Mouse (Mus musculus) heart, postnatal 14 days (tissue): ENCODE results near the gene Gm7030. TPM values are rescaled to one million over a fixed set of nuclear protein-coding genes. Genes with fewer than 3 reads are reported as not detected.
"Not testable (repeated sequence)": the region's sequence is repeated elsewhere in the genome, so short reads cannot be mapped to it uniquely, and the experiment has no call there.

Source experiments
- DNase-seq, 2 experiments: peaks; one replicate each; pipeline ENCODE4 v3.0.0; 2021 to 2022
- intact Hi-C: fragments of 180-260 bp; cut with DNase I; formaldehyde crosslinking; loops from one replicate; pipeline ENCODE4 v1.15.1; 2025
- total RNA-seq, 2 experiments: library from RNA; stranded (reverse); gene quantifications; 2 replicates each; pipeline ENCODE4 v1.2.3; 2021

The Gm7030 gene
- total RNA-seq, 2 experiments from 2014 or later, result not detected

- intact Hi-C loops, result loop anchor here (10.0 kb wide), 1 partner anchor 72 kb away; no protein-coding TSS in a partner anchor
- DNase-seq, result not testable (repeated sequence)
Measured at GRCm38 (mm10) chr17:36136299-36136848, 7.1 kb upstream of the Gm7030 start.

- DNase-seq, result not testable (repeated sequence)
- intact Hi-C loops, result loop anchor here (10.0 kb wide), 1 partner anchor 71 kb away; no protein-coding TSS in a partner anchor
Measured at GRCm38 (mm10) chr17:36135421-36136231, 6.4 kb upstream of the Gm7030 start.

GRCm38 (mm10) chr17:36131516-36132265 lies 2.5 kb upstream of the Gm7030 start:
- no peak for DNase-seq
- intact Hi-C loops, result loop anchor here (10.0 kb wide), 1 partner anchor 67 kb away; no protein-coding TSS in a partner anchor

- DNase-seq, intact Hi-C loops: not testable (repeated sequence)
Measured at GRCm38 (mm10) chr17:36128525-36128924, 700 bp downstream of the Gm7030 start.

- intact Hi-C loops, DNase-seq: not testable (repeated sequence)
Measured at GRCm38 (mm10) chr17:36124111-36124510, 5.1 kb downstream of the Gm7030 start.

- DNase-seq, result peak; percentile 37 to 46
- intact Hi-C loops, result not testable (repeated sequence)
Measured at GRCm38 (mm10) chr17:36121352-36122020, 7.7 kb downstream of the Gm7030 start, which contains the start of gene Gm19684. Gm19684 (plus strand) TSS chr17:36121678.

- DNase-seq, intact Hi-C loops: not testable (repeated sequence)
Measured at GRCm38 (mm10) chr17:36120839-36121238, 8.4 kb downstream of the Gm7030 start.

GRCm38 (mm10) chr17:36116545-36116944 lies 12.7 kb downstream of the Gm7030 start:
- DNase-seq, intact Hi-C loops: not testable (repeated sequence)

- DNase-seq, result peak in 1 of 2 experiments; percentile 34
- intact Hi-C loops, result loop anchor here (2.0 to 5.0 kb wide), 2 partner anchors 117 to 177 kb away; no protein-coding TSS in a partner anchor
Measured at GRCm38 (mm10) chr17:36113979-36114593, 15.1 kb downstream of the Gm7030 start.

GRCm38 (mm10) chr17:36111510-36111868 lies 17.7 kb downstream of the Gm7030 start:
- intact Hi-C loops, result loop anchor here (5.0 kb wide), 1 partner anchor 174 kb away; no protein-coding TSS in a partner anchor
- DNase-seq, result peak in 1 of 2 experiments; percentile 23

- DNase-seq, result peak in 1 of 2 experiments; percentile 11
- intact Hi-C loops, result loop anchor here (5.0 kb wide), 1 partner anchor 174 kb away; no protein-coding TSS in a partner anchor
Measured at GRCm38 (mm10) chr17:36110641-36111509, 18.4 kb downstream of the Gm7030 start.

- intact Hi-C loops, result loop anchor here (5.0 kb wide), 1 partner anchor 173 kb away; no protein-coding TSS in a partner anchor
- DNase-seq, result not testable (repeated sequence)
Measured at GRCm38 (mm10) chr17:36110129-36110528, 19.1 kb downstream of the Gm7030 start.

- intact Hi-C loops, DNase-seq: not testable (repeated sequence)
Measured at GRCm38 (mm10) chr17:36102091-36102490, 27.1 kb downstream of the Gm7030 start.

GRCm38 (mm10) chr17:36099603-36100002 lies 29.6 kb downstream of the Gm7030 start:
- DNase-seq, intact Hi-C loops: not testable (repeated sequence)

GRCm38 (mm10) chr17:36093936-36094335 lies 35.3 kb downstream of the Gm7030 start:
- intact Hi-C loops, result no loop called here
- no peak for DNase-seq

GRCm38 (mm10) chr17:36092520-36092919 lies 36.7 kb downstream of the Gm7030 start:
- intact Hi-C loops, DNase-seq: not testable (repeated sequence)

- DNase-seq, intact Hi-C loops: not testable (repeated sequence)
Measured at GRCm38 (mm10) chr17:36091933-36092332, 37.3 kb downstream of the Gm7030 start.

- intact Hi-C loops, DNase-seq: not testable (repeated sequence)
Measured at GRCm38 (mm10) chr17:36085976-36086375, 43.2 kb downstream of the Gm7030 start.
